Mouse (Mus musculus) cerebellum, postnatal 25 days (tissue): ENCODE results near the gene Entpd4b.
"Not testable (repeated sequence)": the region's sequence is repeated elsewhere in the genome, so short reads cannot be mapped to it uniquely, and the experiment has no call there.

Experiments
- DNase-seq, 2 experiments: peaks; one replicate each; pipeline ENCODE4 v3.0.0; 2021; ENCODE audit warnings: mixed read lengths in 2 of 2

Entpd4b gene

GRCm38 (mm10) chr14:69555110-69555831, at the start of gene Entpd4b:
Gene Entpd4b (plus strand): TSS chr14:69555424.
- not testable (repeated sequence) for DNase-seq

GRCm38 (mm10) chr14:69507000-69507399, 48.2 kb upstream of the Entpd4b start:
- DNase-seq = not testable (repeated sequence)

- DNase-seq = not testable (repeated sequence)
Measured at GRCm38 (mm10) chr14:69512449-69512848, 42.8 kb upstream of the Entpd4b start, which contains the start of gene Gm27179. Gene Gm27179 (minus strand): TSS chr14:69512549.

- not testable (repeated sequence) for DNase-seq
Measured at GRCm38 (mm10) chr14:69520810-69521209, 34.4 kb upstream of the Entpd4b start.

- DNase-seq = not testable (repeated sequence)
Measured at GRCm38 (mm10) chr14:69523001-69523400, 32.2 kb upstream of the Entpd4b start.

GRCm38 (mm10) chr14:69526202-69526601, 29.0 kb upstream of the Entpd4b start:
- not testable (repeated sequence) for DNase-seq

GRCm38 (mm10) chr14:69536539-69536938, 18.7 kb upstream of the Entpd4b start:
- DNase-seq = not testable (repeated sequence)

GRCm38 (mm10) chr14:69540113-69540512, 15.1 kb upstream of the Entpd4b start:
- not testable (repeated sequence) for DNase-seq

GRCm38 (mm10) chr14:69542695-69543094, 12.5 kb upstream of the Entpd4b start:
- DNase-seq = not testable (repeated sequence)

GRCm38 (mm10) chr14:69544033-69544432, 11.2 kb upstream of the Entpd4b start:
- DNase-seq = not testable (repeated sequence)

GRCm38 (mm10) chr14:69545052-69545451, 10.2 kb upstream of the Entpd4b start:
- not testable (repeated sequence) for DNase-seq

- DNase-seq = not testable (repeated sequence)
Measured at GRCm38 (mm10) chr14:69547310-69547709, 7.9 kb upstream of the Entpd4b start.

- not testable (repeated sequence) for DNase-seq
Measured at GRCm38 (mm10) chr14:69556820-69557219, 1.6 kb downstream of the Entpd4b start.

GRCm38 (mm10) chr14:69557550-69557949, 2.3 kb downstream of the Entpd4b start:
- DNase-seq = not testable (repeated sequence)
